7 mouse cellular contexts compared by ENCODE assay signal in the genomic region with DNA sequence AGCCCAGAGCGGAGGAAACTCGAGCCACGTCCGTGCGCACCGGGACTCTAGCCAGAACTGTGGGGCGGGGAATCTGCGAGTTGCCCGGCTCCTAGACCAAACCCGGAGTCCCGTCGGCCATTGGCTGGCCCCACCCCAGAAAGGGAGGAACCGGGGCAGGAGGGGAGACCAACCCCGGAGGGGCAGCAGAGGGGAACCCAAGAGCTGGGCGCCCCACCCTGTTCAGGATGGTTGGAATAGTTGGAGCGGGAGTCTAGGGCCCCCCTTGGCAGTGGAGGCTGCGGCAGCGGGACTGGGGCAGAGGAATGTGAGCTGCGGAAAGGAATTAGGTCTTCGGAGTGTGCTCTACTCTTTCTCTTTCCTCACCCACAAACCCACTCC. TPM values are rescaled to one million over a fixed set of nuclear protein-coding genes. Genes with fewer than 3 reads are reported as not detected.
DNase-seq lines count a peak whose midpoint lies in the region; ATAC-seq and TF ChIP-seq lines count a peak whose summit lies in the region.

Gene Cavin1 (minus strand): TSS at position 331 of the 381 bp plus-strand sequence.

- peak within 1 kb of the TSS; percentile 64 for H3K4me2 ChIP-seq in hindbrain, embryonic 16.5 days (ENCODE audit: low read length)

- peaks cover 10% of the 10 kb centered on the region for H3K4me1 ChIP-seq in hindbrain, embryonic 16.5 days (ENCODE audit: control insufficient read depth, insufficient read depth, low read depth, low read length)
- H3K4me1 ChIP-seq in megakaryocyte, embryonic 14.5 days, result peaks cover 77% of the 10 kb centered on the region
- peaks cover 8% of the 10 kb centered on the region for H3K4me1 ChIP-seq in spleen, adult 2 months (ENCODE audit: control insufficient read depth, insufficient read depth, insufficient read length)

- TF ChIP-seq CTCF in spleen, adult 2 months (IDR thresholded peaks at IDR 0.05; ENCODE audit: extremely low read depth, insufficient read depth, insufficient read length, insufficient replicate concordance), result no peak

- intact Hi-C loops in gastrocnemius, postnatal 14 days (cut with DNase I; ENCODE audit: low total_unique reads), result no loop called here
- intact Hi-C loops in left cerebral cortex, postnatal 25 days (cut with DNase I), result no loop called here

- DNase-seq in adrenal gland, adult 8-10 months, result peak; percentile 96
- DNase-seq in cerebellum, postnatal 36 days, result peak; percentile 52 to 63
- DNase-seq in gastrocnemius, postnatal 14 days, result peak; percentile 100
- peak; percentile 28 to 38 for DNase-seq in left cerebral cortex, postnatal 25 days (ENCODE audit: low spot score in 2 of 2)
- DNase-seq in spleen, adult 2 months (ENCODE audit: low read depth in 1 of 2, low spot score in 2 of 2), result peak in 1 of 2 experiments; percentile 39

- TF ChIP-seq POLR2A in spleen, adult 2 months (IDR thresholded peaks at IDR 0.05; ENCODE audit: low read depth, low read length), result no peak; the same call in 1 of the 2 replicates

- under 1% methylated on average over 20 of the region's 20 CpGs for WGBS in hindbrain, embryonic 16.5 days
- 11% methylated on average over 20 of the region's 20 CpGs for WGBS in spleen, adult 2 months

- H3K4me3 ChIP-seq in hindbrain, embryonic 16.5 days (ENCODE audit: low read length), result peak within 1 kb of the TSS; percentile 46
- H3K4me3 ChIP-seq in megakaryocyte, embryonic 14.5 days (replicated peaks), result peak within 1 kb of the TSS; percentile 99
- H3K4me3 ChIP-seq in spleen, adult 2 months (ENCODE audit: extremely low read depth, insufficient read depth, insufficient read length), result peak within 1 kb of the TSS; percentile 54; the same call in 1 of the 2 replicates

- H3K36me3 ChIP-seq in hindbrain, embryonic 16.5 days (ENCODE audit: control insufficient read depth, insufficient read depth, low read length), result no peaks in the 10 kb centered on the region
- peaks cover under 1% of the 10 kb centered on the region for H3K36me3 ChIP-seq in megakaryocyte, embryonic 14.5 days (replicated peaks; ENCODE audit: low read length)
- H3K36me3 ChIP-seq in spleen, adult 2 months (ENCODE audit: control insufficient read depth, insufficient read depth, low read length), result no peaks in the 10 kb centered on the region

- no peaks in the 10 kb centered on the region for H3K9me3 ChIP-seq in hindbrain, embryonic 16.5 days (ENCODE audit: control insufficient read depth, low read length)
- H3K9me3 ChIP-seq in megakaryocyte, embryonic 14.5 days, result no peaks in the 10 kb centered on the region

- peak; percentile 81 for ATAC-seq in hindbrain, embryonic 16.5 days

- peak within 1 kb of the TSS; percentile 60 for H3K9ac ChIP-seq in hindbrain, embryonic 16.5 days (ENCODE audit: low read depth, low read length)

- peak within 1 kb of the TSS; percentile 74 for H3K27ac ChIP-seq in hindbrain, embryonic 16.5 days (ENCODE audit: low read depth, low read length)
- peak within 1 kb of the TSS; percentile 17 for H3K27ac ChIP-seq in spleen, adult 2 months (ENCODE audit: insufficient read depth, low read length)

- H3K27me3 ChIP-seq in hindbrain, embryonic 16.5 days (replicated peaks; ENCODE audit: control insufficient read depth, insufficient read depth, low read length), result peaks cover 52% of the 10 kb centered on the region
- H3K27me3 ChIP-seq in megakaryocyte, embryonic 14.5 days (replicated peaks), result peaks cover 48% of the 10 kb centered on the region
- peaks cover 18% of the 10 kb centered on the region for H3K27me3 ChIP-seq in spleen, adult 2 months (ENCODE audit: control insufficient read depth, insufficient read depth, low read length)

RNA-seq across cellular contexts. Expression of gene Cavin1, which starts in this region (rescaled TPM):
- total RNA-seq in adrenal gland, adult 8-10 months (2022), result 100 to 1,000 TPM; 321 to 363 (median 344) TPM
- total RNA-seq in gastrocnemius, postnatal 14 days (2021), result 100 to 1,000 TPM; 226 to 256 TPM
- polyA plus RNA-seq in hindbrain, embryonic 16.5 days (2015; fragmentation: Nextera tagmentation; extraction: Ambion mirVana), result 47.0 and 61.8 TPM in 2 replicates
- total RNA-seq in left cerebral cortex, postnatal 25 days (2021), result 10 to 100 TPM; 16.6 to 18.0 TPM
- polyA plus RNA-seq in megakaryocyte, embryonic 14.5 days (2012; ENCODE audit: insufficient read depth, low replicate concordance), result 24.1 and 43.9 TPM in 2 replicates
- 27.0 and 29.1 TPM in 2 replicates for polyA plus RNA-seq in spleen, adult 2 months (2012; rRNA removed)

Comparison
In these comparisons a context has a peak if more than half of its experiments do, and no peak if none do; other contexts are left out.
1. RNA of gene Cavin1 (total RNA-seq): 321 to 363 TPM in adrenal gland, adult 8-10 months and 226 to 256 TPM in gastrocnemius, postnatal 14 days; 16.6 to 18.0 TPM in left cerebral cortex, postnatal 25 days; every median in the first group is over 10 times any median in the second.
2. H3K4me3 ChIP-seq: peak in every context shown above with its lines; median percentile 99 in megakaryocyte, embryonic 14.5 days; 54 in spleen, adult 2 months; 46 in hindbrain, embryonic 16.5 days.